In the genomic region with DNA sequence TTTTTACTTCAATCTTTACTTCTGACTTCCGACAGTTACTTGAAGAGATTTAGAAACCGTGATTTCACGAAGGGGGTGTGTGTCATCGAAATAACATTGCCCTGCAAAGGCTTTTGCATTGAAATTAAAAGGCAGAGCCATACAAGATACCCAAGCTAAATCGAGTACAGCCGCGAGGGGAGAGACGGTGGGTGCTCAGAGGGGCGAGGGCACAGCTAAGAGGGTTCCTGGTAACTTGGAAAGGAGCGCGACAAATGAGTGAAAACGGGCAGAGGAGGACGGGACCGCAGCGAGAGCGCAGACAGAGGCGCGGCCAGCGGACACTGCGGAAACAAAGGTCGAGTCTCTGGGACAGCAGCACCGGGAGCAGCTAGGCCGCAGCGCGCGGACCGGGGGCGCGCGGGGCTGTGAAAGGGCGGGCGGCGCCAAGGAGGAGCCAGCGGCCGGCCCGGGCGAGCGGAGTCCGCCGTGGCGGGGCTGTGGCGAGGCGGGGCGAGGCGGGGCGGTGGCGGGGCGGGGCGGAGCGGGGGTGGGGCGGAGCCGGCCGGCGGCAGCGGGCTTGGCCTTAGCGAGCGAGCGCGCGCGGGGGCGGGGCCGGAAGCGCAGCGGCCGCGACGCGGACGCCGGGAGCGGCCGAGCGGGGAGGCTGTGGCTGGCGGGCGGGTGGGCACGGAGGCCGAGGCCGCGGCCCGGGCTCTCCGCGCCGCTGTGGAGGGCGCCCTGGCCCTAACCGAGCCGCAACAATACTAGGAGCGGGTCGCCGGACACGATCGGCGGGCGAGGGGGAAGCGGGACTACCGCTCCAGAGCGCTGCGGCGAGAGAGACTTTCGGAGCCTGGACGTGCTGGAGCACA, we compare ENCODE assay signal across 7 mouse cellular contexts. TPM values are rescaled to one million over a fixed set of nuclear protein-coding genes. Genes with fewer than 3 reads are reported as not detected.
A peak's percentile ranks its signal among the peaks of the same experiment; 100 is the strongest.
DNase-seq lines count a peak whose midpoint lies in the region; ATAC-seq lines count a peak whose summit lies in the region.

Gene Arhgef11, plus strand, starts transcription at position 603 of the 854 bp plus-strand sequence.

- peaks cover 50% of the 10 kb centered on the region for H3K4me1 ChIP-seq in embryonic facial prominence, embryonic 10.5 days
- H3K4me1 ChIP-seq in limb, embryonic 11.5 days (ENCODE audit: control insufficient read depth, insufficient read depth, low read length): peaks cover 23% of the 10 kb centered on the region
- peaks cover 51% of the 10 kb centered on the region for H3K4me1 ChIP-seq in midbrain, embryonic 13.5 days (replicated peaks)

- peak within 1 kb of the TSS; percentile 86 for H3K4me3 ChIP-seq in embryonic facial prominence, embryonic 10.5 days
- peak within 1 kb of the TSS; percentile 72 for H3K4me3 ChIP-seq in limb, embryonic 11.5 days (ENCODE audit: low read depth, low read length)
- H3K4me3 ChIP-seq in midbrain, embryonic 13.5 days (replicated peaks): peak within 1 kb of the TSS; percentile 79

- H3K9ac ChIP-seq in limb, embryonic 11.5 days (ENCODE audit: low read length): peak within 1 kb of the TSS; percentile 88
- H3K9ac ChIP-seq in midbrain, embryonic 13.5 days (replicated peaks): peak within 1 kb of the TSS; percentile 91

- H3K27ac ChIP-seq in embryonic facial prominence, embryonic 10.5 days (replicated peaks): peak within 1 kb of the TSS; percentile 96
- H3K27ac ChIP-seq in limb, embryonic 11.5 days (replicated peaks; ENCODE audit: low read depth, low read length): peak within 1 kb of the TSS; percentile 88
- H3K27ac ChIP-seq in midbrain, embryonic 13.5 days: peak within 1 kb of the TSS; percentile 93

- H3K4me2 ChIP-seq in limb, embryonic 11.5 days (ENCODE audit: low read depth, severe bottlenecking): peak within 1 kb of the TSS; percentile 81
- H3K4me2 ChIP-seq in midbrain, embryonic 13.5 days (replicated peaks): peak within 1 kb of the TSS; percentile 96

- DNase-seq in adrenal gland, postnatal 14 days: peak; percentile 91
- DNase-seq in embryonic facial prominence, embryonic 10.5 days (ENCODE audit: low spot score): peak; percentile 93
- peak; percentile 87 for DNase-seq in kidney, adult 11 months
- peak; percentile 86 for DNase-seq in limb, embryonic 11.5 days (ENCODE audit: low spot score)
- peak; percentile 44 for DNase-seq in spleen, adult 12 weeks (ENCODE audit: low spot score)

- WGBS in embryonic facial prominence, embryonic 10.5 days: 3% methylated on average over 91 of the region's 101 CpGs
- 2% methylated on average over 74 of the region's 101 CpGs for WGBS in limb, embryonic 11.5 days
- under 1% methylated on average over 65 of the region's 101 CpGs for WGBS in midbrain, embryonic 13.5 days

- ATAC-seq in granulocyte monocyte progenitor cell, adult 5-6 weeks (replicated peaks; ENCODE audit: poor library complexity, severe bottlenecking): peak; percentile 74
- peak; percentile 96 for ATAC-seq in limb, embryonic 11.5 days (ENCODE audit: insufficient number of reproducible peaks, low FRiP score, low TSS enrichment, low read depth)
- peak; percentile 94 for ATAC-seq in midbrain, embryonic 13.5 days

- H3K36me3 ChIP-seq in embryonic facial prominence, embryonic 10.5 days (replicated peaks): no peaks in the 10 kb centered on the region
- no peaks in the 10 kb centered on the region for H3K36me3 ChIP-seq in limb, embryonic 11.5 days (ENCODE audit: control insufficient read depth, insufficient read depth, low read length)
- H3K36me3 ChIP-seq in midbrain, embryonic 13.5 days: no peaks in the 10 kb centered on the region

- H3K27me3 ChIP-seq in embryonic facial prominence, embryonic 10.5 days (replicated peaks; ENCODE audit: low read depth, poor library complexity, severe bottlenecking): 0 out of 2 replicates have a peak, but pooled peaks cover 4% of the 10 kb centered on the region
- H3K27me3 ChIP-seq in limb, embryonic 11.5 days (ENCODE audit: control insufficient read depth, insufficient read depth, low read length): no peaks in the 10 kb centered on the region
- H3K27me3 ChIP-seq in midbrain, embryonic 13.5 days: no peaks in the 10 kb centered on the region

- no peaks in the 10 kb centered on the region for H3K9me3 ChIP-seq in embryonic facial prominence, embryonic 10.5 days
- no peaks in the 10 kb centered on the region for H3K9me3 ChIP-seq in limb, embryonic 11.5 days (ENCODE audit: control insufficient read depth, low read length)
- H3K9me3 ChIP-seq in midbrain, embryonic 13.5 days: no peaks in the 10 kb centered on the region

RNA-seq across cellular contexts. Expression of gene Arhgef11, which starts in this region (rescaled TPM):
- 37.8 and 40.1 TPM in 2 replicates for total RNA-seq in adrenal gland, postnatal 14 days (2021)
- 16.0 and 16.9 TPM in 2 replicates for polyA plus RNA-seq in embryonic facial prominence, embryonic 10.5 days (2016; fragmentation: Nextera tagmentation; extraction: Ambion mirVana)
- 5.5 and 8.2 TPM in 2 replicates for total RNA-seq in granulocyte monocyte progenitor cell, adult 5-6 weeks (2014; fragmentation: Nextera tagmentation)
- total RNA-seq in granulocyte monocyte progenitor cell, adult 5-6 weeks (2017): 3.6 and 6.0 TPM in 2 replicates
- 15.4 and 16.2 TPM in 2 replicates for polyA plus RNA-seq in limb, embryonic 11.5 days (2014; fragmentation: Nextera tagmentation; extraction: Ambion mirVana)
- polyA plus RNA-seq in midbrain, embryonic 13.5 days (2015; fragmentation: Nextera tagmentation; extraction: Ambion mirVana): 24.6 and 27.0 TPM in 2 replicates

Comparison
In these comparisons a context has a peak if more than half of its experiments do, and no peak if none do; other contexts are left out.
1. Peak in every context shown above with its lines: DNase-seq, ATAC-seq, H3K4me3 ChIP-seq and H3K27ac ChIP-seq.